Mouse (Mus musculus): Measurements from ENCODE around the gene Tmem120b.

GRCm38 (mm10) chr5:123117257-123117656 is 49.0 kb downstream of the Tmem120b start:
- TF ChIP-seq CTCF (IDR thresholded peaks at IDR 0.05; ENCODE audit: low read depth) (peak; percentile 78), EP300 (IDR thresholded peaks at IDR 0.05; ENCODE audit: low read depth) (no peak)
